Mouse (Mus musculus): ENCODE data around the gene Mgmt. TPM values are rescaled to one million over a fixed set of nuclear protein-coding genes. Genes with fewer than 3 reads are reported as not detected.

Mgmt gene
- 3.0 and 6.7 TPM in 2 replicates for total RNA-seq (2017)

- ATAC-seq (replicated peaks in 1 of 2; ENCODE audit: insufficient read depth in 1 of 2, low FRiP score in 2 of 2, low TSS enrichment in 1 of 2, low read depth in 1 of 2, poor library complexity in 2 of 2, severe bottlenecking in 2 of 2) = peak; percentile 96 to 98
Measured at GRCm38 (mm10) chr7:136894106-136894986, at the start of gene Mgmt. Gene Mgmt (plus strand): TSS chr7:136894614.

GRCm38 (mm10) chr7:136844835-136845234 is 49.6 kb upstream of the Mgmt start:
- no peak for ATAC-seq (replicated peaks in 1 of 2; ENCODE audit: insufficient read depth in 1 of 2, low FRiP score in 2 of 2, low TSS enrichment in 1 of 2, low read depth in 1 of 2, poor library complexity in 2 of 2, severe bottlenecking in 2 of 2)

GRCm38 (mm10) chr7:136845321-136845720 is 49.1 kb upstream of the Mgmt start:
- ATAC-seq (replicated peaks in 1 of 2; ENCODE audit: insufficient read depth in 1 of 2, low FRiP score in 2 of 2, low TSS enrichment in 1 of 2, low read depth in 1 of 2, poor library complexity in 2 of 2, severe bottlenecking in 2 of 2) = no peak

- no peak for ATAC-seq (replicated peaks in 1 of 2; ENCODE audit: insufficient read depth in 1 of 2, low FRiP score in 2 of 2, low TSS enrichment in 1 of 2, low read depth in 1 of 2, poor library complexity in 2 of 2, severe bottlenecking in 2 of 2)
Measured at GRCm38 (mm10) chr7:136846086-136846620, 48.3 kb upstream of the Mgmt start.

- no peak for ATAC-seq (replicated peaks in 1 of 2; ENCODE audit: insufficient read depth in 1 of 2, low FRiP score in 2 of 2, low TSS enrichment in 1 of 2, low read depth in 1 of 2, poor library complexity in 2 of 2, severe bottlenecking in 2 of 2)
Measured at GRCm38 (mm10) chr7:136847601-136848000, 46.8 kb upstream of the Mgmt start.

- ATAC-seq (replicated peaks in 1 of 2; ENCODE audit: insufficient read depth in 1 of 2, low FRiP score in 2 of 2, low TSS enrichment in 1 of 2, low read depth in 1 of 2, poor library complexity in 2 of 2, severe bottlenecking in 2 of 2) = no peak
Measured at GRCm38 (mm10) chr7:136848761-136849160, 45.7 kb upstream of the Mgmt start.

- ATAC-seq (replicated peaks in 1 of 2; ENCODE audit: insufficient read depth in 1 of 2, low FRiP score in 2 of 2, low TSS enrichment in 1 of 2, low read depth in 1 of 2, poor library complexity in 2 of 2, severe bottlenecking in 2 of 2) = no peak
Measured at GRCm38 (mm10) chr7:136849811-136850210, 44.6 kb upstream of the Mgmt start.

GRCm38 (mm10) chr7:136850339-136850738 is 44.1 kb upstream of the Mgmt start:
- no peak for ATAC-seq (replicated peaks in 1 of 2; ENCODE audit: insufficient read depth in 1 of 2, low FRiP score in 2 of 2, low TSS enrichment in 1 of 2, low read depth in 1 of 2, poor library complexity in 2 of 2, severe bottlenecking in 2 of 2)

GRCm38 (mm10) chr7:136851946-136852345 is 42.5 kb upstream of the Mgmt start:
- ATAC-seq (replicated peaks in 1 of 2; ENCODE audit: insufficient read depth in 1 of 2, low FRiP score in 2 of 2, low TSS enrichment in 1 of 2, low read depth in 1 of 2, poor library complexity in 2 of 2, severe bottlenecking in 2 of 2) = no peak

GRCm38 (mm10) chr7:136852721-136853120 is 41.7 kb upstream of the Mgmt start:
- ATAC-seq (replicated peaks in 1 of 2; ENCODE audit: insufficient read depth in 1 of 2, low FRiP score in 2 of 2, low TSS enrichment in 1 of 2, low read depth in 1 of 2, poor library complexity in 2 of 2, severe bottlenecking in 2 of 2) = no peak

- ATAC-seq (replicated peaks in 1 of 2; ENCODE audit: insufficient read depth in 1 of 2, low FRiP score in 2 of 2, low TSS enrichment in 1 of 2, low read depth in 1 of 2, poor library complexity in 2 of 2, severe bottlenecking in 2 of 2) = no peak
Measured at GRCm38 (mm10) chr7:136864677-136865463, 29.5 kb upstream of the Mgmt start.

GRCm38 (mm10) chr7:136865876-136866275 is 28.5 kb upstream of the Mgmt start:
- ATAC-seq (replicated peaks in 1 of 2; ENCODE audit: insufficient read depth in 1 of 2, low FRiP score in 2 of 2, low TSS enrichment in 1 of 2, low read depth in 1 of 2, poor library complexity in 2 of 2, severe bottlenecking in 2 of 2) = no peak

- no peak for ATAC-seq (replicated peaks in 1 of 2; ENCODE audit: insufficient read depth in 1 of 2, low FRiP score in 2 of 2, low TSS enrichment in 1 of 2, low read depth in 1 of 2, poor library complexity in 2 of 2, severe bottlenecking in 2 of 2)
Measured at GRCm38 (mm10) chr7:136866535-136866934, 27.9 kb upstream of the Mgmt start.

GRCm38 (mm10) chr7:136871535-136871934 is 22.9 kb upstream of the Mgmt start:
- no peak for ATAC-seq (replicated peaks in 1 of 2; ENCODE audit: insufficient read depth in 1 of 2, low FRiP score in 2 of 2, low TSS enrichment in 1 of 2, low read depth in 1 of 2, poor library complexity in 2 of 2, severe bottlenecking in 2 of 2)

- no peak for ATAC-seq (replicated peaks in 1 of 2; ENCODE audit: insufficient read depth in 1 of 2, low FRiP score in 2 of 2, low TSS enrichment in 1 of 2, low read depth in 1 of 2, poor library complexity in 2 of 2, severe bottlenecking in 2 of 2)
Measured at GRCm38 (mm10) chr7:136872059-136872458, 22.4 kb upstream of the Mgmt start.

- ATAC-seq (replicated peaks in 1 of 2; ENCODE audit: insufficient read depth in 1 of 2, low FRiP score in 2 of 2, low TSS enrichment in 1 of 2, low read depth in 1 of 2, poor library complexity in 2 of 2, severe bottlenecking in 2 of 2) = no peak
Measured at GRCm38 (mm10) chr7:136874396-136874795, 20.0 kb upstream of the Mgmt start.

- ATAC-seq (replicated peaks in 1 of 2; ENCODE audit: insufficient read depth in 1 of 2, low FRiP score in 2 of 2, low TSS enrichment in 1 of 2, low read depth in 1 of 2, poor library complexity in 2 of 2, severe bottlenecking in 2 of 2) = no peak
Measured at GRCm38 (mm10) chr7:136880386-136880785, 14.0 kb upstream of the Mgmt start.

GRCm38 (mm10) chr7:136888161-136888560 is 6.3 kb upstream of the Mgmt start:
- no peak for ATAC-seq (replicated peaks in 1 of 2; ENCODE audit: insufficient read depth in 1 of 2, low FRiP score in 2 of 2, low TSS enrichment in 1 of 2, low read depth in 1 of 2, poor library complexity in 2 of 2, severe bottlenecking in 2 of 2)

Measured in hematopoietic stem cell, adult 5-6 weeks (primary cell).